Mouse (Mus musculus): ENCODE measurements around the gene Gm9918. TPM values are rescaled to one million over a fixed set of nuclear protein-coding genes. Genes with fewer than 3 reads are reported as not detected.
"Not testable (repeated sequence)": the region's sequence is repeated elsewhere in the genome, so short reads cannot be mapped to it uniquely, and the experiment has no call there.

Gene Gm9918
- polyA plus RNA-seq (2016; fragmentation: Nextera tagmentation; extraction: Ambion mirVana), result 0.23 TPM in 1 of 2 replicates, not detected in the other

DNA sequence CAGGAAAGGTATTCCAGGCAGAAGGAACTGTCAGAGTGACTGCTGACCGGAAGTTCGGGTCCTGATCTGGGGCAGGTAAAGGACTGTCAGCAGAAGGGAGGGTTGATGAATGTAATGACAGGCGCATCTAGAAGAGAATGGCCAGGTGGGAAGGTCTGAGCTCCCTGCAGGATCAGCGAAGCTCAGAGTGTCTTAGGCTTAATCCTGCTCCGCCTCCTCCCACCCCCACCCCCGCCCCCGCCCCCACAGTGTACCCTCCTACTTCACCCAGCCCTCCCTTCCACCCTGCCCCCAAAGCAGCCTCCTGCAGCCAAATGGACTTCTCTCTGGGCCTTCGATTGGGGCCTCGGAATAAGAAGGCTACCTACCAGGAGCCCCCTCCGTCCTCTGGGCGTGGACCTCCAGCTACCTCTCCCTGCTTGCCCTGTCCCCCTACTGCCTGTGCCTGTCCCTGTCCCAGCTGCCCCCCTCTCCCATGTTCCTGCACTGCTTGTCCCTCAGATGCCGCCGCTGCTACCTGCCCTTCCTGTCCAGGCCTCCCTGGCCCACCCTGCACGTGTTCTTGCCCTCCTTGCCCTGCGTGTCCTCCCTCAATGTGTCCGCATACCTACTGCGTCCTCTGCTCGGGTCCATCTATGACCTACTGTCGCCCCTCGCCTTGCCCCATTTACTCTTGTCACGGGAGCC, at the start of gene Gm9918:
TSS of gene Gm9918 (plus strand) at position 290 of the 687 bp plus-strand sequence.
- H3K4me1 ChIP-seq, result peaks cover 13% of the 10 kb centered on the region
- H3K36me3 ChIP-seq, result no peaks in the 10 kb centered on the region
- H3K4me3 ChIP-seq, result peak within 1 kb of the TSS; percentile 53
- H3K27ac ChIP-seq, result peak within 1 kb of the TSS; percentile 62
- peaks cover 24% of the 10 kb centered on the region for H3K27me3 ChIP-seq (ENCODE audit: insufficient read depth, poor library complexity, severe bottlenecking)
- no peak for DNase-seq (ENCODE audit: low spot score)
- no peaks in the 10 kb centered on the region for H3K9me3 ChIP-seq
- WGBS, result 5% methylated on average over 21 of the region's 21 CpGs

- DNase-seq (ENCODE audit: low spot score), result no peak
- Histone ChIP-seq H3K27me3 (ENCODE audit: insufficient read depth, poor library complexity, severe bottlenecking) (peaks cover 31% of the 10 kb centered on the region), H3K4me3 (no peak overlapping the region), H3K9me3 (no peaks in the 10 kb centered on the region), H3K4me1 (peaks cover 16% of the 10 kb centered on the region), H3K36me3 (peaks cover 4% of the 10 kb centered on the region), H3K27ac (no peak overlapping the region)
- WGBS, result 58% methylated on average over 10 of the region's 10 CpGs
Measured at GRCm38 (mm10) chr15:102222386-102222785, 48.0 kb upstream of the Gm9918 start.

DNA sequence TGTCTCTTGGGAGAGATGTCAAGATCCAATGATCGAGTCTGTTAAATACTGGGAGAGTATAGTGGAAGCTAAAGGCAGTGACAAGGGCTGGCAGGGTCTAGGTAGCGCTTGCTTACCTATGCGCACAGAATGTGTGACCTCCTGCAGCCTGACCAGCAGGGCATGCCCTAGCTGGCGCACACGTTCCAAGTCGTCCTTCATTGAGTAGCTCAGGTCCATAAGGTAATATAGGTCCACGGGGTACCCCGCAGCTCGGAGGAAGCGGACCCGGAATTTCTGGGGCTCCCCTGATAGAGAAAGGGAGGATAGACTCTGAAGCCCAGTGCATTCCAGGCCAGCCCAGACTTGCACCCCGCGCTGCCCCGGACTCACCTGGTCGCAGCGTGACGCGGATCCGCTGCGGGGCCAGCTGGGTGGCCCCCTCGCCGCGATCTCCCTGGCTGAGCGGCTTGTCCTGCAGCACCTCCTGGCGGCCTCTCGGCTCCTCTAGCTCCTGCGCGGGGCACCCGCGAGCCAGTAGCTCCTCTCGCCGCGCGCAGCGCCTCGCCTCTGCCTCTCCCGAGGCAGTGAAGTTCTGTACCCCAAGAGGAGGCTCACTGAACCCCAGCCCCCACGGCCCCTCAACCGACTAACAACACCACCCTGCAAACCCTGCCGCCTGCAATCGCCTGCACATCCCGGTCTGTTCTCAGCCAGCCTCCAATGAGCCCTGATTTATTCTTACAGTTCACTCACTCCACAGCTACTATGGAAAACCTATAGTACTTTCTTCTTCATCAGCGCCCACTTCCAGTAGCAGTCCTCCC, 46.0 kb upstream of the Gm9918 start:
- DNase-seq (ENCODE audit: low spot score), result peak; percentile 87
- no peaks in the 10 kb centered on the region for H3K36me3 ChIP-seq
- 3% methylated on average over 43 of the region's 43 CpGs for WGBS
- peaks cover 34% of the 10 kb centered on the region for H3K27me3 ChIP-seq (ENCODE audit: insufficient read depth, poor library complexity, severe bottlenecking)
- H3K4me3 ChIP-seq, result peak overlapping the region; percentile 63
- peaks cover 15% of the 10 kb centered on the region for H3K4me1 ChIP-seq
- H3K27ac ChIP-seq, result peak overlapping the region; percentile 47; the same call in 1 of the 2 replicates
- H3K9me3 ChIP-seq, result no peaks in the 10 kb centered on the region

- Histone ChIP-seq H3K27me3 (ENCODE audit: insufficient read depth, poor library complexity, severe bottlenecking) (peaks cover 34% of the 10 kb centered on the region), H3K27ac (peak overlapping the region; percentile 47; the same call in 1 of the 2 replicates), H3K4me1 (peaks cover 15% of the 10 kb centered on the region), H3K9me3 (no peaks in the 10 kb centered on the region), H3K36me3 (no peaks in the 10 kb centered on the region), H3K4me3 (peak overlapping the region; percentile 63)
- WGBS, result 15% methylated on average over 21 of the region's 21 CpGs
- no peak for DNase-seq (ENCODE audit: low spot score)
Measured at GRCm38 (mm10) chr15:102224992-102225617, 45.3 kb upstream of the Gm9918 start.

DNA sequence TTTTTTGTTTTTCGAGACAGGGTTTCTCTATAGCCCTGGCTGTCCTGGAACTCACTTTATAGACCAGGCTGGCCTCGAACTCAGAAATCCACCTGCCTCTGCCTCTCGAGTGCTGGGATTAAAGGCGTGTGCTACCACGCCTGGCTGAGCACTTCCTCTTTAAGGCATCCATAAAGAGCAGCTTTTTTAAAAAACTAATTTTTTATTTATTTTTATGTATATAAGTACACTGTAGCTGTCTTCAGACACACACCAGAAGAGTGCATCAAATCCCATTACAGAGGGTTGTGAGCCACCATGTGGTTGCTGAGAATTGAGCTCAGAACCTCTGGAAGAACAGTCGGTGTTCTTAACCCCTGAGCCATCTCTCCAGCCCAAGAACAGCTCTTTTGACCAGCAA, 44.7 kb upstream of the Gm9918 start:
- 65% methylated on average over 6 of the region's 6 CpGs for WGBS
- not testable (repeated sequence) for H3K27ac ChIP-seq; DNase-seq (ENCODE audit: low spot score); H3K4me3 ChIP-seq; H3K9me3 ChIP-seq; H3K36me3 ChIP-seq
- peaks cover 15% of the 10 kb centered on the region for H3K4me1 ChIP-seq
- H3K27me3 ChIP-seq (ENCODE audit: insufficient read depth, poor library complexity, severe bottlenecking), result peaks cover 35% of the 10 kb centered on the region

DNA sequence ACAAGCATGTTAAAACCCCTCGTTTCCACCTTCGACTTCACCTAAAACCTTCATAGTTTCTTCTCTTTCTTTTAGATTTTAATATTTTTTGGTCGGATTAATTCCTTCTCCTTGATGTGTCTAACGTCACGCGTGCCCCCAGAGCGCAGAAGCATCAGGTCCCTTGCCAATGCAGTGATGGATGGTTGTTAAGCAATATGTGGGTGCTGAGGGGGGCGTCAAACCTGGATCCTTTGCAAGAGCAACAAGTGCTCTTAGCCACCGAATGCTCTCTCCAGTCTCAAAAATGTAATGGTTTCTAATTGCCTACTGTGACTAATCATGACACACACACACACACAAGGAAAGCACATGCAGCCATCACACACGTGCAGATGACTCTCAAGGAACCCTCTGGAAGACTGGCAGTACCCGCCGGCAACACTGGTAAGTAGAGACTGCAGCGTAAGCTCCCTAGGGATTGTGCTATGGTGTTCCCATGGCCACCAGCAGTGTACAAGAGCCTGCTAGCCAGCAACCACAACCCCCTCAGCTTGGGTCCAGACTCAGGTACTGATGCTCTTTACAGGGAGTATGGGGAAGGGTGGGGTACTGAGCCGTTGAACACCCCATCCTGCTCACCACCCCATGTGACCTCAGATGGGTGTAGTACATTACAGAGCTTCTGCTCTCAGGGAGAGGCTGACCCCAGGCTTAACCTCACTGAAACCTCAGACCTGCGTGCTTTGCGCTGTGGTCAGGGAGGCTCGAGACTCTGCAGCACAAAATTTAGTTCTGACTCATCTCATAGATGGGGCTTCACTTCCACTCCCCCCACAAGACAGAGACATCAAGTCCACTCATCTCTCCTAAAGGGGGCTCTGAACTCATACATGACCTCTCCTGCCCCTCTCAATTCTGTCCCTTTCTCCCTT, 39.7 kb upstream of the Gm9918 start:
- H3K4me3 ChIP-seq, result no peak overlapping the region
- H3K9me3 ChIP-seq, result no peaks in the 10 kb centered on the region
- WGBS, result 79% methylated on average over 17 of the region's 17 CpGs
- 0 out of 2 replicates have a peak, but pooled peaks cover 4% of the 10 kb centered on the region for H3K36me3 ChIP-seq
- peaks cover 14% of the 10 kb centered on the region; the same call in 1 of the 2 replicates for H3K27me3 ChIP-seq (ENCODE audit: insufficient read depth, poor library complexity, severe bottlenecking)
- DNase-seq (ENCODE audit: low spot score), result no peak
- no peak overlapping the region for H3K27ac ChIP-seq
- peaks cover 27% of the 10 kb centered on the region for H3K4me1 ChIP-seq

- DNase-seq (ENCODE audit: low spot score), result no peak
- WGBS, result 34% methylated on average over 6 of the region's 6 CpGs
- H3K27me3 ChIP-seq (ENCODE audit: insufficient read depth, poor library complexity, severe bottlenecking), result peaks cover 10% of the 10 kb centered on the region; the same call in 1 of the 2 replicates
- no peaks in the 10 kb centered on the region for H3K9me3 ChIP-seq
- H3K36me3 ChIP-seq, result 0 out of 2 replicates have a peak, but pooled peaks cover 6% of the 10 kb centered on the region
- peaks cover 33% of the 10 kb centered on the region for H3K4me1 ChIP-seq
- peak within 1 kb of the TSS; percentile 43; the same call in 1 of the 2 replicates for H3K27ac ChIP-seq
- H3K4me3 ChIP-seq, result no peak within 1 kb of the TSS; the same call in 1 of the 2 replicates
Measured at GRCm38 (mm10) chr15:102231748-102232147, 38.6 kb upstream of the Gm9918 start, which contains the start of gene Itgb7. Itgb7 (minus strand) TSS chr15:102231944.

DNA sequence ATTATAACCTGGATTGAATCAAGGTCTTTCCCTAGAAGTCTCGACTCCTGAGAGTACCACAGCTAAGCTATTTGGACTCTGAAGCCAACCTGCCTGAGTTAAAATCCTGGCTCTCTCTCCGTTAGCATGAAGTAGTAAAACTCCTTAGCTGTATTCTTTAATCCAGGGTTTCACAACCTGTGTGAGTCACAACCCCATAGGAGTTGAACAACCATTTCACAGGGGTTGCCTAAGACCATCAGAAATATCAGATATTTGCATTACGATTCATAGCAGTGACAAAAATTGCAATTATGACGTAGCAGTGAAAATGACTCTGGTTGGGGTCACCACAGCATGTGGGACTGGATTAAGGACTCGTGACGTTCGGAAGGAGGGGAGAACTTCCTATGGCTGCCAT, 37.6 kb upstream of the Gm9918 start:
- H3K27ac ChIP-seq, result no peak overlapping the region
- no peaks in the 10 kb centered on the region for H3K9me3 ChIP-seq
- peaks cover 6% of the 10 kb centered on the region; the same call in 1 of the 2 replicates for H3K36me3 ChIP-seq
- no peak overlapping the region for H3K4me3 ChIP-seq
- peaks cover 10% of the 10 kb centered on the region; the same call in 1 of the 2 replicates for H3K27me3 ChIP-seq (ENCODE audit: insufficient read depth, poor library complexity, severe bottlenecking)
- peaks cover 33% of the 10 kb centered on the region for H3K4me1 ChIP-seq
- 86% methylated on average over 7 of the region's 7 CpGs for WGBS
- no peak for DNase-seq (ENCODE audit: low spot score)

DNA sequence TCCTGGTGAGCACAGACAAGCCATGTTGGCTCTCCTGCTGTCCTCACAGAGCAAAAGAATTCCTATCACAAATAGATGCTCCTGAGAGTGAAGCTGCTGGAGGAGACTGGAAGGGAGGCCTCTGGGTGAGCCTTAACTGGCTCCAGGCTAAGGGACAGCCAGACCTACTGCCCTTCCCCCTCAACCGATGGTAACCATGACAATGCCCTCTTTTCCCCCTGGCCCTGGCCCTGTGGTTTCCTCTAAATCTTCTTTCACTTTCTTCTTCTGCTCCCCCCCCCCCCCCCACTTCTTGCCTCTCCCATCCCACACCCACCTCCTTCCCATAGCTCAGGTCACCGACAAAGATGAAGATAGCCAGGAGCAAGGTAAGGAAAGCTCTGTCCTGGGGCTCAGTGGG, 36.5 kb upstream of the Gm9918 start:
- 21% methylated on average over 2 of the region's 2 CpGs for WGBS
- Histone ChIP-seq H3K36me3 (peaks cover 6% of the 10 kb centered on the region; the same call in 1 of the 2 replicates), H3K27ac (no peak overlapping the region)

DNA sequence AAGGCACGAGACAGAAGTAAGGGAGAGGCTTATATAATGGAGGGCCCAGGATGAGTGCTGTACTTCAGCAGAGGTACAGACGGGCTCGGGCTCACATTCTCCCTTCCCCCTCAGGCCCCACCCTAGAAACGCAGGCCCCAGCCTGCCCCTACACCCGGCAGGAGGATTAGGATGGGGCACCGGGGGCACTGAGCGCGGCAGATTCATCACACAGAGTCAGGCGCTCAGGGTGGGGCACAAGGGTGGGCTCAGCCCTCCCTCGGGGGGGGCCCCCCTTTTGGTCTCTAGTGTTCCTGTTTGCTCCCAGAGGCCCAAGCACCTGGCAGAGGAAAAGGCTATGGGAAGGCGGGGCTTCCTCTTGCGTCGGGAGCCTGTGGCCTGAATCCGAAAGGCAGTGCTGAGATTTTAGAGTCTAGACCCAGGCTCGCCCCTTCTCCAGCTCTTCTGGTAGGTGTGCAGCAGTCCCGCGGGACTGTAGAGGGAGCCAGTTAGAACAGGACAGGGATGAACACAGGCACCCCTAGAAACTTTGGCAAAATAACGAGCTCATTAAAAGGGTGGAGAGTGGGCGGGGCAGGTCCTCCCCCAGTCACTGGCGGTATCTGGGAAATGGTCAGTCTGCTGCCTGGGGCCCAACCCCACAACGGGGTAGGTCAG, 34.9 kb upstream of the Gm9918 start:
- WGBS, result 27% methylated on average over 21 of the region's 21 CpGs
- H3K27me3 ChIP-seq (ENCODE audit: insufficient read depth, poor library complexity, severe bottlenecking), result peaks cover 13% of the 10 kb centered on the region
- no peaks in the 10 kb centered on the region for H3K9me3 ChIP-seq
- H3K4me3 ChIP-seq, result peak overlapping the region; percentile 47
- no peak for DNase-seq (ENCODE audit: low spot score)
- peaks cover 37% of the 10 kb centered on the region for H3K4me1 ChIP-seq
- peaks cover 6% of the 10 kb centered on the region; the same call in 1 of the 2 replicates for H3K36me3 ChIP-seq
- H3K27ac ChIP-seq, result peak overlapping the region; percentile 82

More for the DNA sequence above, 36.5 kb upstream of the Gm9918 start:
- Histone ChIP-seq H3K4me1 (peaks cover 33% of the 10 kb centered on the region), H3K9me3 (no peaks in the 10 kb centered on the region), H3K27me3 (ENCODE audit: insufficient read depth, poor library complexity, severe bottlenecking) (peaks cover 7% of the 10 kb centered on the region; the same call in 1 of the 2 replicates), H3K4me3 (no peak overlapping the region)
- no peak for DNase-seq (ENCODE audit: low spot score)

GRCm38 (mm10) chr15:102238543-102239259, 31.7 kb upstream of the Gm9918 start:
- H3K4me1 ChIP-seq, result peaks cover 41% of the 10 kb centered on the region
- peaks cover 34% of the 10 kb centered on the region for H3K27me3 ChIP-seq (ENCODE audit: insufficient read depth, poor library complexity, severe bottlenecking)
- peaks cover 8% of the 10 kb centered on the region; the same call in 1 of the 2 replicates for H3K36me3 ChIP-seq
- WGBS, result 78% methylated on average over 14 of the region's 14 CpGs
- no peaks in the 10 kb centered on the region for H3K9me3 ChIP-seq
- DNase-seq (ENCODE audit: low spot score), result no peak
- no peak overlapping the region for H3K27ac ChIP-seq
- no peak overlapping the region for H3K4me3 ChIP-seq
